Mouse (Mus musculus): Measurements from ENCODE around the gene Ctps2.

The Ctps2 gene

GRCm38 (mm10) chrX:162900938-162901337, at the start of gene Ctps2:
Gene Ctps2, plus strand, starts transcription at chrX:162901238.
- no peak for DNase-seq (ENCODE audit: low read depth, low spot score)

GRCm38 (mm10) chrX:162868294-162868965, 32.6 kb upstream of the Ctps2 start:
- no peak for DNase-seq (ENCODE audit: low read depth, low spot score)

- DNase-seq (ENCODE audit: low read depth, low spot score) = peak; percentile 50
These were observed 29.1 kb upstream of the Ctps2 start for GRCm38 (mm10) chrX:162871734-162872517.

GRCm38 (mm10) chrX:162873761-162874160, 27.3 kb upstream of the Ctps2 start:
- DNase-seq (ENCODE audit: low read depth, low spot score) = no peak

- DNase-seq (ENCODE audit: low read depth, low spot score) = no peak
These were observed 22.8 kb upstream of the Ctps2 start for GRCm38 (mm10) chrX:162878236-162878635.

GRCm38 (mm10) chrX:162887931-162888511, 13.0 kb upstream of the Ctps2 start, which contains the start of gene Syap1:
Gene Syap1, minus strand, starts transcription at chrX:162888447.
- DNase-seq (ENCODE audit: low read depth, low spot score) = peak; percentile 91

GRCm38 (mm10) chrX:162888575-162889223, 12.3 kb upstream of the Ctps2 start:
- peak; percentile 39 for DNase-seq (ENCODE audit: low read depth, low spot score)

GRCm38 (mm10) chrX:162901371-162902039, 467 bp downstream of the Ctps2 start:
- DNase-seq (ENCODE audit: low read depth, low spot score) = peak; percentile 55

GRCm38 (mm10) chrX:162902040-162902734, 1.1 kb downstream of the Ctps2 start:
- DNase-seq (ENCODE audit: low read depth, low spot score) = peak; percentile 87

GRCm38 (mm10) chrX:162907554-162907953, 6.5 kb downstream of the Ctps2 start:
- no peak for DNase-seq (ENCODE audit: low read depth, low spot score)

GRCm38 (mm10) chrX:162913651-162914050, 12.6 kb downstream of the Ctps2 start:
- DNase-seq (ENCODE audit: low read depth, low spot score) = no peak

GRCm38 (mm10) chrX:162915697-162916096, 14.7 kb downstream of the Ctps2 start:
- peak; percentile 72 for DNase-seq (ENCODE audit: low read depth, low spot score)

GRCm38 (mm10) chrX:162921487-162922125, 20.6 kb downstream of the Ctps2 start:
- no peak for DNase-seq (ENCODE audit: low read depth, low spot score)

GRCm38 (mm10) chrX:162931467-162931866, 30.4 kb downstream of the Ctps2 start:
- DNase-seq (ENCODE audit: low read depth, low spot score) = no peak

GRCm38 (mm10) chrX:162942027-162942426, 41.0 kb downstream of the Ctps2 start:
- no peak for DNase-seq (ENCODE audit: low read depth, low spot score)

GRCm38 (mm10) chrX:162949811-162950439, 48.9 kb downstream of the Ctps2 start:
- DNase-seq (ENCODE audit: low read depth, low spot score) = peak; percentile 49

GRCm38 (mm10) chrX:162957921-162958320, 56.9 kb downstream of the Ctps2 start:
- DNase-seq (ENCODE audit: low read depth, low spot score) = no peak

GRCm38 (mm10) chrX:162963840-162964239, 62.8 kb downstream of the Ctps2 start:
- DNase-seq (ENCODE audit: low read depth, low spot score) = no peak

GRCm38 (mm10) chrX:162964383-162964782, 63.3 kb downstream of the Ctps2 start, which contains the start of gene S100g:
Gene S100g, minus strand, starts transcription at chrX:162964599.
- DNase-seq (ENCODE audit: low read depth, low spot score) = no peak

GRCm38 (mm10) chrX:162967456-162967855, 66.4 kb downstream of the Ctps2 start:
- no peak for DNase-seq (ENCODE audit: low read depth, low spot score)
